Mouse (Mus musculus) heart, embryonic 13.5 days (tissue): ENCODE measurements around the gene Cdkal1. TPM values are rescaled to one million over a fixed set of nuclear protein-coding genes. Genes with fewer than 3 reads are reported as not detected.
A peak's percentile ranks its signal among the peaks of the same experiment; 100 is the strongest.

ENCODE experiments used
- ATAC-seq: fragments of 200-750 bp; cut with Nextera tagmentation; 2 replicates; pipeline ENCODE4 v1.8.0; 2017; ENCODE audit warnings: moderate TSS enrichment; ENCODE audit not compliant: insufficient number of reproducible peaks, low FRiP score, low TSS enrichment; ENCODE audit errors: extremely low read depth
- H3K27ac ChIP-seq: fragments of 300-500 bp; sonication (generic); replicated peaks from 2 replicates; pipeline ENCODE4 v1.5.1; 2015; ENCODE audit warnings: moderate library complexity, mild to moderate bottlenecking, inconsistent platforms
- H3K27me3 ChIP-seq: fragments of 300-500 bp; sonication (generic); replicated peaks from 2 replicates; pipeline ENCODE4 v1.6.1; 2015; ENCODE audit warnings: mild to moderate bottlenecking, inconsistent platforms
- H3K36me3 ChIP-seq: fragments of 300-500 bp; sonication (generic); 2 replicates; pipeline ENCODE4 v1.6.1; 2015; ENCODE audit warnings: mild to moderate bottlenecking, inconsistent platforms
- H3K4me1 ChIP-seq: fragments of 300-500 bp; sonication (generic); 2 replicates; pipeline ENCODE4 v1.6.1; 2015; ENCODE audit warnings: inconsistent platforms
- H3K4me2 ChIP-seq: fragments of 300-500 bp; sonication (generic); 2 replicates; pipeline ENCODE4 v1.6.1; 2015; ENCODE audit warnings: inconsistent platforms, mild to moderate bottlenecking, moderate library complexity
- H3K4me3 ChIP-seq: fragments of 300-500 bp; sonication (generic); 2 replicates; pipeline ENCODE4 v1.5.1; 2015; ENCODE audit warnings: moderate library complexity, mild to moderate bottlenecking, inconsistent platforms
- H3K9ac ChIP-seq: fragments of 300-500 bp; sonication (generic); 2 replicates; pipeline ENCODE4 v1.6.1; 2015; ENCODE audit warnings: inconsistent platforms, mild to moderate bottlenecking, moderate library complexity
- H3K9me3 ChIP-seq: fragments of 300-500 bp; sonication (generic); 2 replicates; pipeline ENCODE4 v1.6.1; 2016; ENCODE audit warnings: inconsistent platforms
- WGBS: fragments of 180-500 bp; shearing (Covaris S2); methylation state at CpG from one replicate; pipeline ENCODE4 v1.1.7; 2015; ENCODE audit warnings: mixed read lengths; 5-methylcytosine and 5-hydroxymethylcytosine counted together
- polyA plus RNA-seq: library from polyadenylated mRNA; unstranded; fragments of >200 nt; fragmentation: Nextera tagmentation; extraction: Ambion mirVana; gene quantifications from 2 replicates; pipeline ENCODE4 v1.2.1, GENCODE M21; 2015

Gene Cdkal1
- polyA plus RNA-seq, 1 experiment from 2014 or later = 19.7 TPM

GRCm38 (mm10) chr13:29234442-29234841 is 621.0 kb downstream of the Cdkal1 start:
- no peak overlapping the region for H3K27ac ChIP-seq
- H3K4me1 ChIP-seq = no peaks in the 10 kb centered on the region
- no peak overlapping the region for H3K4me3 ChIP-seq
- 72% methylated on average over 4 of the region's 4 CpGs for WGBS
- ATAC-seq = no peak
- no peaks in the 10 kb centered on the region for H3K36me3 ChIP-seq
- peaks cover 5% of the 10 kb centered on the region for H3K9me3 ChIP-seq
- H3K4me2 ChIP-seq = no peak overlapping the region
- no peaks in the 10 kb centered on the region for H3K27me3 ChIP-seq
- H3K9ac ChIP-seq = no peak overlapping the region

DNA sequence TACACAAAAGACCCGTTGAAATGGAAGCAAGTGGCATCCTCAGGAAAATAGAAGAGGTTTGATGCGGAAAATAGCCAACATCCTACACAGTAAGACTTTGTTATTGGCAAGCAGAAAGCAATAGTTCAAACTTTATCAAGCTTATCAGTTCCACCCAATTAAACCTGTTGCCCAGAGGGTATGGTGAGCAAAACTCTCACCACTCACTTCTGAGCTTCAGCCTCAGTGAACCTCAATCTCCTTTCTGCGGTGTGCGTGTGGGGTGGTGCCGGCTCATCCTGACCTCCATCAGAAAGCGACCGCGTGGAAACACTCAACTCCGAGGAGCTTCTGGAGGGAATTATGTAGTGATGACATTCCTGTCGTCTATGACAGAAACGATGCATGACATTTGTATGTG is 621.5 kb downstream of the Cdkal1 start:
- no peak overlapping the region for H3K9ac ChIP-seq
- no peak overlapping the region for H3K4me2 ChIP-seq
- no peak overlapping the region for H3K4me3 ChIP-seq
- 75% methylated on average over 11 of the region's 11 CpGs for WGBS
- no peaks in the 10 kb centered on the region for H3K4me1 ChIP-seq
- H3K27me3 ChIP-seq = no peaks in the 10 kb centered on the region
- no peak for ATAC-seq
- no peaks in the 10 kb centered on the region for H3K36me3 ChIP-seq
- H3K9me3 ChIP-seq = peaks cover 5% of the 10 kb centered on the region
- H3K27ac ChIP-seq = no peak overlapping the region

- no peak overlapping the region for H3K27ac ChIP-seq
- no peak overlapping the region for H3K4me3 ChIP-seq
- ATAC-seq = no peak
- H3K27me3 ChIP-seq = no peaks in the 10 kb centered on the region
- H3K9me3 ChIP-seq = peaks cover 5% of the 10 kb centered on the region
- no peak overlapping the region for H3K4me2 ChIP-seq
- H3K4me1 ChIP-seq = no peaks in the 10 kb centered on the region
- 33% methylated on average over 4 of the region's 4 CpGs for WGBS
- no peaks in the 10 kb centered on the region for H3K36me3 ChIP-seq
- H3K9ac ChIP-seq = no peak overlapping the region
Observed at GRCm38 (mm10) chr13:29232681-29233080, 622.8 kb downstream of the Cdkal1 start.

- Histone ChIP-seq H3K36me3 (no peaks in the 10 kb centered on the region), H3K27me3 (no peaks in the 10 kb centered on the region), H3K9me3 (no peaks in the 10 kb centered on the region), H3K4me1 (peaks cover 14% of the 10 kb centered on the region), H3K4me2 (no peak overlapping the region), H3K4me3 (no peak overlapping the region), H3K27ac (no peak overlapping the region), H3K9ac (no peak overlapping the region)
- WGBS = 70% methylated on average over 5 of the region's 5 CpGs
- ATAC-seq = no peak
Observed at GRCm38 (mm10) chr13:29224815-29225214, 630.7 kb downstream of the Cdkal1 start.

GRCm38 (mm10) chr13:29222261-29222838 is 633.1 kb downstream of the Cdkal1 start:
- no peak overlapping the region for H3K4me2 ChIP-seq
- no peak for ATAC-seq
- H3K27ac ChIP-seq = peak overlapping the region; percentile 74
- no peak overlapping the region for H3K4me3 ChIP-seq
- 24% methylated on average over 10 of the region's 10 CpGs for WGBS
- no peaks in the 10 kb centered on the region for H3K9me3 ChIP-seq
- peaks cover 14% of the 10 kb centered on the region for H3K4me1 ChIP-seq
- no peaks in the 10 kb centered on the region for H3K27me3 ChIP-seq
- H3K36me3 ChIP-seq = no peaks in the 10 kb centered on the region
- H3K9ac ChIP-seq = peak overlapping the region; percentile 72

GRCm38 (mm10) chr13:29221646-29222045 is 633.8 kb downstream of the Cdkal1 start:
- no peak overlapping the region for H3K4me3 ChIP-seq
- H3K9me3 ChIP-seq = no peaks in the 10 kb centered on the region
- H3K4me1 ChIP-seq = peaks cover 14% of the 10 kb centered on the region
- WGBS = 76% methylated on average over 5 of the region's 5 CpGs
- H3K27ac ChIP-seq = no peak overlapping the region
- no peaks in the 10 kb centered on the region for H3K27me3 ChIP-seq
- no peak overlapping the region for H3K4me2 ChIP-seq
- no peak for ATAC-seq
- H3K36me3 ChIP-seq = no peaks in the 10 kb centered on the region
- no peak overlapping the region for H3K9ac ChIP-seq

DNA sequence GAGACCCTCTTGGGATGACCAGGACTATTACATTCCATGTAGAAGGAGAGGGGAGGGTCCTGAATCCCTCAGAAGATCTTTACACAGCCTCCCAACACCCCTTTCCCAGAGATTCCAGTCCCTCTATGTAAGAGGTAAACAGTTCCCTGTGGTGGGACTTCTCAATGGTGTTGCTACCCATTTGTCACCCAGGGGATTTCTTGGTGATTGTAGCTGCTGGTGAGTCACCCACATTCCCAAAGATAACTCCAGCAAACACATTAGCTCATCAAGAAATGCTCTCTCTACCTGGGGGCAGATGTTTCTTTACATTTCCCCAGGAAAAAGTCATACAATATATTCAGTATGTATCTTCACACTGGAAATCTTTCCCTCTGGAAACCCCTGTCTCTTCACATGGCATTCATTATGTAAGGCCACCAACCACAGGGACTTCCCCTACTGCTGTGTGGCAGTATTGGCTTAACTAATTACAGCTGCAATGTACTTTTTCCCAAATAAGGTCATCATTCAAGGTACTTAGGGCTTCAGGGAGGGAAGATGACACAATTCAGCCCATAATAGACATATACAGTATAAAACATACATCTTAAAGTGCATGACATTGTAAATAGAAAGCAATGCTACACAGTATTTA is 636.8 kb downstream of the Cdkal1 start:
- no peak overlapping the region for H3K9ac ChIP-seq
- no peak overlapping the region for H3K4me3 ChIP-seq
- H3K4me2 ChIP-seq = no peak overlapping the region
- no peak overlapping the region for H3K27ac ChIP-seq
- ATAC-seq = no peak
- peaks cover 14% of the 10 kb centered on the region for H3K4me1 ChIP-seq
- H3K36me3 ChIP-seq = no peaks in the 10 kb centered on the region
- H3K27me3 ChIP-seq = no peaks in the 10 kb centered on the region
- no peaks in the 10 kb centered on the region for H3K9me3 ChIP-seq

GRCm38 (mm10) chr13:29210159-29211021 is 645.1 kb downstream of the Cdkal1 start:
- H3K27me3 ChIP-seq = no peaks in the 10 kb centered on the region
- H3K4me2 ChIP-seq = peak overlapping the region; percentile 77
- peak overlapping the region; percentile 80 for H3K9ac ChIP-seq
- no peaks in the 10 kb centered on the region for H3K9me3 ChIP-seq
- H3K4me3 ChIP-seq = peak overlapping the region; percentile 49
- peak overlapping the region; percentile 76 for H3K27ac ChIP-seq
- H3K36me3 ChIP-seq = no peaks in the 10 kb centered on the region
- ATAC-seq = no peak
- peaks cover 29% of the 10 kb centered on the region for H3K4me1 ChIP-seq
- WGBS = 3% methylated on average over 27 of the region's 27 CpGs

DNA sequence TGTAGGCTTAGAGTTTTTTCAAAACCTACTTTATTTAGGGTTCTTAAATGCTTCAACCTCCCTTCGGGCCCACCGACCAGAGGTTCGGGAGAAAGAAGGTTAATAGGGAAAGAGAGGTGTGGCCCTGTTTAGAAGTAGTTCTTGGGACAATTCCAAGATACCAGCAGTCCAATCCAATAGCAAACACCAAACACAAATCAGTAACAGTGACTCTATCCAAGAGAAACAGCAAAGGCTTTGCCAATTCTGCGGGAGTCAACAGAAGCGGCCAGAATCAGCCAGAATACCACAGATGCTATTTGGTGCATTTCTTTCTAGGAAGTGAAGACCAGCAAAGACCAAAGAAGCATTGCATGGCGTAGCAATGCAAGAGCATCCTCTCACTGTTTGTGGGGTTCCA is 646.7 kb downstream of the Cdkal1 start:
- 91% methylated on average over 6 of the region's 6 CpGs for WGBS

DNA sequence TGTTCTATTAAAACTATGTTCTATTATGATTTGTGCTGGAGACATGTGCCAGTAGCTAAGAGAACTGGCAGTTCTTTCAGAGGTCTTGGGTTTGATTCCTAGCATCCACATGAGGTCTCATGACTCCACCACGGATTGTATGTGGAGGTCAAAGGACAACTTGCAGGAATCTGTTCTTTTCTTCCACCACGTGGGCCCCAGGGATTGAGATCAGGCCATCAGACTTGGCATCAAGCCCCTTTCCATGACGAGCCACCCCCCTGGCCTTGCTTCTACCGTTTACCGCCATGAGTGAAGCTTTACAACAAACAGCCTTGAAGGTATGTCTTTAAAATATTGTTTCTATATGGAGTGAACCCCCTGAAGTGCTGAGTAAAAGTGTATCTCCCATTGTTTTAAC is 651.6 kb downstream of the Cdkal1 start:
- ATAC-seq = no peak
- Histone ChIP-seq H3K9me3 (no peaks in the 10 kb centered on the region), H3K36me3 (no peaks in the 10 kb centered on the region), H3K27ac (no peak overlapping the region), H3K9ac (no peak overlapping the region), H3K4me3 (no peak overlapping the region), H3K4me2 (no peak overlapping the region), H3K4me1 (peaks cover 37% of the 10 kb centered on the region), H3K27me3 (no peaks in the 10 kb centered on the region)
- WGBS = 83% methylated on average over 5 of the region's 5 CpGs

More for the DNA sequence above, 646.7 kb downstream of the Cdkal1 start:
- H3K27ac ChIP-seq = no peak overlapping the region
- no peak for ATAC-seq
- no peaks in the 10 kb centered on the region for H3K36me3 ChIP-seq
- no peak overlapping the region for H3K4me2 ChIP-seq
- H3K4me1 ChIP-seq = peaks cover 29% of the 10 kb centered on the region
- H3K4me3 ChIP-seq = no peak overlapping the region
- no peaks in the 10 kb centered on the region for H3K9me3 ChIP-seq
- H3K27me3 ChIP-seq = no peaks in the 10 kb centered on the region
- no peak overlapping the region for H3K9ac ChIP-seq

DNA sequence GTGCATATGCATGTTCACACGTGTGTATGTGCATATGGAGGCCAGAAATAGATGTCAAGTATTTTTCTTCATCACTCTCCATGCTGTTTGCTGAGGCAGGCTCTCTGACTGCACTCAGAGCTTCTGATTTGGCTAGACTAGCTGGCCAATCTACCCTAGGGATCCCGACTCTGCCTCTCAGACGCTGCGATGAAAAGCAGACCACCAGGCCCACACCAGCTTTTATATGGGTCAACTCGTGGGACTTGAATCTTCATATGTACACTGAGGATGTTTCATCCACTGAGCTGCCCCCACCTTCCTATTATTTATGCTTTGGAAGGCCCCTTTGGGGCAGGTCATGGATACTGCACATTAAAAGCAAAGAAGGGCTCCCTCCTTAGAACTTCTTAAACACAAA is 652.0 kb downstream of the Cdkal1 start:
- no peaks in the 10 kb centered on the region for H3K27me3 ChIP-seq
- no peak overlapping the region for H3K9ac ChIP-seq
- no peak overlapping the region for H3K4me3 ChIP-seq
- H3K4me2 ChIP-seq = no peak overlapping the region
- ATAC-seq = no peak
- 73% methylated on average over 5 of the region's 5 CpGs for WGBS
- peaks cover 39% of the 10 kb centered on the region for H3K4me1 ChIP-seq
- H3K36me3 ChIP-seq = no peaks in the 10 kb centered on the region
- H3K27ac ChIP-seq = peak overlapping the region; percentile 84
- H3K9me3 ChIP-seq = no peaks in the 10 kb centered on the region
